Mouse (Mus musculus): ENCODE measurements around the gene Cubn. TPM values are rescaled to one million over a fixed set of nuclear protein-coding genes. Genes with fewer than 3 reads are reported as not detected.

Gene Cubn
- polyA plus RNA-seq (2012; rRNA removed) (0.04 TPM in 2 replicates), polyA plus RNA-seq (2014; fragmentation: Nextera tagmentation; extraction: Ambion mirVana) (0.06 and 0.08 TPM in 2 replicates)

DNA sequence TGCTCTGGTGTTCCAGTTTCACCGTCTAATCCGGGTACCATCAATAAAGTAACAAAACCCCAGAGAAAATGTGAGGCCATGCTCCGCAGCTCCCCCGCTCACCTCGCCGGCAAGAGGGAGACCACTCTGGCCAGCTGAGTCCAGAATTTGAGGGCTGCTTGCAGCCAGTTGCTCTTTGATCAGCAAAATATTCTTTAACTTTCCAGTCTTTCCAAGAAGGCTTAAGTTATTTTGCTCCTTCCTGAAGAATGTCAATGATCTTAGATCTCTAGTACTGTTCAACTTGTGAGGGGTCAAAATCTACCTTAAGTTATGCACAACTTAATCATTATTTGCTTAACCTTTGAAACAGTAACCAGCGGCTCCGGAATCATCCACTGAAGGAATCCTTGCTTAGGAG lies at the start of gene Cubn:
Cubn (minus strand) TSS at position 80 of the 400 bp plus-strand sequence.
- H3K4me2 ChIP-seq (ENCODE audit: low read depth): no peak within 1 kb of the TSS
- no peak for ATAC-seq (ENCODE audit: insufficient read depth)

GRCm38 (mm10) chr2:13539860-13540259 lies 48.2 kb upstream of the Cubn start:
- Histone ChIP-seq H3K27ac (no peak overlapping the region), H3K9me3 (ENCODE audit: control insufficient read depth, low read length) (no peaks in the 10 kb centered on the region), H3K4me2 (ENCODE audit: low read depth) (no peak overlapping the region), H3K9ac (replicated peaks) (no peak overlapping the region), H3K4me3 (ENCODE audit: insufficient read depth in 1 of 2, low read depth in 2 of 2, low read length in 2 of 2) (no peak overlapping the region), H3K4me1 (replicated peaks; ENCODE audit: control insufficient read depth in 2 of 2, insufficient read depth in 2 of 2, low read length in 1 of 2) (peaks cover 5 to 31% of the 10 kb centered on the region in 2 experiments), H3K27me3 (ENCODE audit: control insufficient read depth, insufficient read depth, low read length) (no peaks in the 10 kb centered on the region), H3K36me3 (replicated peaks; ENCODE audit: control insufficient read depth, insufficient read depth, low read depth) (no peaks in the 10 kb centered on the region)
- ATAC-seq (ENCODE audit: insufficient read depth) (no peak), DNase-seq (ENCODE audit: low read depth in 3 of 3, low spot score in 3 of 3) (no peak)
- 21% methylated on average over 1 of the region's 1 CpGs for WGBS (ENCODE audit: insufficient replicate concordance)
- TF ChIP-seq CTCF (IDR thresholded peaks at IDR 0.05; ENCODE audit: low read depth) (no peak), EP300 (IDR thresholded peaks at IDR 0.05; ENCODE audit: low read depth) (no peak)

More for the DNA sequence above, at the start of gene Cubn:
- 71% methylated on average over 8 of the region's 8 CpGs for WGBS (ENCODE audit: insufficient replicate concordance)
- H3K4me1 ChIP-seq (replicated peaks; ENCODE audit: control insufficient read depth in 2 of 2, insufficient read depth in 2 of 2, low read length in 1 of 2): peaks cover 0 to 2% of the 10 kb centered on the region in 2 experiments; a peak in 1 of 4 replicates
- no peaks in the 10 kb centered on the region for H3K9me3 ChIP-seq (ENCODE audit: control insufficient read depth, low read length)
- H3K27ac ChIP-seq: no peak within 1 kb of the TSS
- no peak for TF ChIP-seq CTCF (IDR thresholded peaks at IDR 0.05; ENCODE audit: low read depth)
- no peak for TF ChIP-seq EP300 (IDR thresholded peaks at IDR 0.05; ENCODE audit: low read depth)
- no peak within 1 kb of the TSS for H3K4me3 ChIP-seq (ENCODE audit: insufficient read depth in 1 of 2, low read depth in 2 of 2, low read length in 2 of 2)
- no peak within 1 kb of the TSS for H3K9ac ChIP-seq (replicated peaks)
- no peaks in the 10 kb centered on the region for H3K36me3 ChIP-seq (replicated peaks; ENCODE audit: control insufficient read depth, insufficient read depth, low read depth)
- H3K27me3 ChIP-seq (ENCODE audit: control insufficient read depth, insufficient read depth, low read length): no peaks in the 10 kb centered on the region
- no peak for DNase-seq (ENCODE audit: low read depth in 3 of 3, low spot score in 3 of 3)

DNA sequence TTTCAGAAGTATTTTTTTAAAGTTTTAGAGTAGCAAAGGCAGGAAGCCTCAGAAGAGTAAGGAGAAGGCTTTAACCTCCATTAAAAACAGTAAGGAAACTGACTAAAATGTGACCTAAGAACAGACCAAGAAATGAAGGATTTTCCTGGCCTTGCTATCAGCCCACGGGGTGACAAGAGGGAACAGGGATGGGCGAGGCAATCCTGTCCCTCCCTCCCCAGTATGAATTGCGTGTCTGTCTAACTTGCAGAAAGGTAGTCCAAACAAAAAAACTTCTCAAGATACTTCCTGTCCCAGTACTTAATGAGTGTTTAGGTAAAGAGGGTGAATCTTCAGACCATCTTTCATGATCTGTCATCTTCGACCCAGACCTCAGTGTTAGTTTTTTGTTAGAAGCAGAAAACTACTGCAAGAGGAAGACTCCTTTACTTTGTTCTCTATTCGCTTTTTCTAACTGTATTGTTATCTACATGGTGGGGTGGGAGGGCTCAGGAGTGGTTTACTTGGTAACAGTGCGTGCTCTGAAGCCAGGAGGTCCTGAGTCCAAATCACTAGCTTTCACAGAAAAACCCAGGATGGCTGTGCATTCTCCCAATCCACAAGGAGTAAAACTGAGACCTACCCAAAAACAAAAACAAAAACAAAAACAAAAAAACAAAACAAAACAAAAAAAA lies 47.2 kb upstream of the Cubn start:
- H3K4me3 ChIP-seq (ENCODE audit: insufficient read depth in 1 of 2, low read depth in 2 of 2, low read length in 2 of 2): no peak overlapping the region
- no peaks in the 10 kb centered on the region for H3K27me3 ChIP-seq (ENCODE audit: control insufficient read depth, insufficient read depth, low read length)
- H3K9me3 ChIP-seq (ENCODE audit: control insufficient read depth, low read length): no peaks in the 10 kb centered on the region
- ATAC-seq (ENCODE audit: insufficient read depth) (peak; percentile 55; the same call in 1 of the 2 replicates), DNase-seq (ENCODE audit: low read depth in 3 of 3, low spot score in 3 of 3) (no peak)
- no peaks in the 10 kb centered on the region for H3K36me3 ChIP-seq (replicated peaks; ENCODE audit: control insufficient read depth, insufficient read depth, low read depth)
- peak overlapping the region; percentile 40 for H3K4me2 ChIP-seq (ENCODE audit: low read depth)
- H3K27ac ChIP-seq: peak overlapping the region; percentile 7; the same call in 1 of the 2 replicates
- peak overlapping the region; percentile 2 for H3K9ac ChIP-seq (replicated peaks)
- peaks cover 2 to 30% of the 10 kb centered on the region in 2 experiments; a peak in 3 of 4 replicates for H3K4me1 ChIP-seq (replicated peaks; ENCODE audit: control insufficient read depth in 2 of 2, insufficient read depth in 2 of 2, low read length in 1 of 2)
- TF ChIP-seq EP300 (IDR thresholded peaks at IDR 0.05; ENCODE audit: low read depth) (no peak), CTCF (IDR thresholded peaks at IDR 0.05; ENCODE audit: low read depth) (no peak)
- 10% methylated on average over 6 of the region's 6 CpGs for WGBS (ENCODE audit: insufficient replicate concordance)

DNA sequence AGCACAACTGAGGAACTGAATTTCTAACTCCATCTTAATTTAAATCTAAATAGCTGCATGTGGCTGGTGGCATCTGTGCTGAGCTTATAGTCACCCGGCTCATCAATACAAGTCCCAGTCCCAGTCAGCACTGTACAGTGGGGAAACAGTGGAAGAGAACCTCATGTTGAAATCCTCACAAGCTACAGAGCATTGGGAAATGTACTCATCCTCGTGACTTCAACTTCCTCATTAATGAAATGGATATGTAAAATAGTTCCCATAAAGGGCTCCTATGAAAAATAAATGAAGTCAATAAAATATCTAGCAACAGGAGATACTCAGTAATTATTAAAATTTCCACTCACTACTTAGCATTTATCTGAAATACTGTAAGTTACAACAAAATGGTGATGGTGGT lies 46.6 kb upstream of the Cubn start:
- Histone ChIP-seq H3K9me3 (ENCODE audit: control insufficient read depth, low read length) (no peaks in the 10 kb centered on the region), H3K27ac (no peak overlapping the region), H3K27me3 (ENCODE audit: control insufficient read depth, insufficient read depth, low read length) (no peaks in the 10 kb centered on the region), H3K36me3 (replicated peaks; ENCODE audit: control insufficient read depth, insufficient read depth, low read depth) (no peaks in the 10 kb centered on the region), H3K4me1 (replicated peaks; ENCODE audit: control insufficient read depth in 2 of 2, insufficient read depth in 2 of 2, low read length in 1 of 2) (peaks cover 2 to 27% of the 10 kb centered on the region in 2 experiments; a peak in 3 of 4 replicates), H3K9ac (replicated peaks) (no peak overlapping the region), H3K4me3 (ENCODE audit: insufficient read depth in 1 of 2, low read depth in 2 of 2, low read length in 2 of 2) (no peak overlapping the region), H3K4me2 (ENCODE audit: low read depth) (no peak overlapping the region)
- TF ChIP-seq CTCF (IDR thresholded peaks at IDR 0.05; ENCODE audit: low read depth) (no peak), EP300 (IDR thresholded peaks at IDR 0.05; ENCODE audit: low read depth) (no peak)
- ATAC-seq (ENCODE audit: insufficient read depth): no peak
- 66% methylated on average over 2 of the region's 2 CpGs for WGBS (ENCODE audit: insufficient replicate concordance)
- no peak for DNase-seq (ENCODE audit: low read depth in 3 of 3, low spot score in 3 of 3)

GRCm38 (mm10) chr2:13537733-13538132 lies 46.1 kb upstream of the Cubn start:
- H3K4me2 ChIP-seq (ENCODE audit: low read depth): no peak overlapping the region
- ATAC-seq (ENCODE audit: insufficient read depth): peak; percentile 55; the same call in 1 of the 2 replicates
- WGBS (ENCODE audit: insufficient replicate concordance): 25% methylated on average over 2 of the region's 2 CpGs
- H3K36me3 ChIP-seq (replicated peaks; ENCODE audit: control insufficient read depth, insufficient read depth, low read depth): no peaks in the 10 kb centered on the region
- no peak overlapping the region for H3K9ac ChIP-seq (replicated peaks)
- TF ChIP-seq EP300 (IDR thresholded peaks at IDR 0.05; ENCODE audit: low read depth) (no peak), CTCF (IDR thresholded peaks at IDR 0.05; ENCODE audit: low read depth) (peak; percentile 76)
- H3K27ac ChIP-seq: no peak overlapping the region
- no peaks in the 10 kb centered on the region for H3K9me3 ChIP-seq (ENCODE audit: control insufficient read depth, low read length)
- no peak overlapping the region for H3K4me3 ChIP-seq (ENCODE audit: insufficient read depth in 1 of 2, low read depth in 2 of 2, low read length in 2 of 2)
- H3K4me1 ChIP-seq (replicated peaks; ENCODE audit: control insufficient read depth in 2 of 2, insufficient read depth in 2 of 2, low read length in 1 of 2): peaks cover 2 to 27% of the 10 kb centered on the region in 2 experiments; a peak in 3 of 4 replicates
- H3K27me3 ChIP-seq (ENCODE audit: control insufficient read depth, insufficient read depth, low read length): no peaks in the 10 kb centered on the region
- DNase-seq (ENCODE audit: low read depth in 3 of 3, low spot score in 3 of 3): no peak
